Mouse (Mus musculus) macrophage (primary cell): ENCODE data around the gene Adgre5. TPM values are rescaled to one million over a fixed set of nuclear protein-coding genes. Genes with fewer than 3 reads are reported as not detected.

Experiments used
- H3K27ac ChIP-seq: fragments of 350-480 bp; formaldehyde crosslinking; 2 replicates; pipeline ENCODE4 v1.9.0; 2021
- H3K36me3 ChIP-seq: fragments of 350-480 bp; formaldehyde crosslinking; 2 replicates; pipeline ENCODE4 v1.9.0; 2021; ENCODE audit errors: inconsistent target
- H3K4me3 ChIP-seq: fragments of 350-480 bp; formaldehyde crosslinking; 2 replicates; pipeline ENCODE4 v1.9.0; 2021; ENCODE audit errors: inconsistent target
- H3K79me2 ChIP-seq: fragments of 350-480 bp; formaldehyde crosslinking; 2 replicates; pipeline ENCODE4 v1.9.0; 2021; ENCODE audit errors: inconsistent target
- WGBS: methylation state at CpG from one replicate; pipeline ENCODE4 v1.1.7; 2026; ENCODE audit warnings: inconsistent platforms; ENCODE audit not compliant: missing documents; 5-methylcytosine and 5-hydroxymethylcytosine counted together
- polyA plus RNA-seq: library from polyadenylated mRNA; stranded (reverse); fragments of 250-400 nt; gene quantifications from 3 replicates; pipeline ENCODE4 v1.2.4, GENCODE M21; 2018; ENCODE audit warnings: inconsistent platforms

Gene Adgre5
- polyA plus RNA-seq, 1 experiment from 2014 or later: 147 TPM

DNA sequence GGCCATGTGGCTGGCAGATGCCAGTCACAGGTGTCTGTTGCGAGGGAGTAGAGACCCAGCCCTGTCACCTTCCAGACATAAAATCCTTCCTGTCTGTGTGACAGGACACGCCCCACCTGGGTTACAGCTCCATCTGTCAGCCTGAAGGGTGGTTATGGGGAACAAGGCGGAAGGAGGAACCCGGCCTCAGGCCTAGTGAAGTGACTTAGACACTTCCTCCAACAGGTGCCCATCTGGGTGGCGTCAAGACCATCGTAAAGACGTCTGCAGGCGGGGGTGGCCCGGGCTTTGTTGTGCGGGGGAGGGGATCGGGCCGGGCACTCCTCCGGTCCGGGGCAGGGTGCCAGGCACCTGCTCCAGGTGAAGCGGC is 42.9 kb downstream of the Adgre5 start:
- Histone ChIP-seq H3K79me2 (peaks cover 55% of the 10 kb centered on the region), H3K36me3 (no peaks in the 10 kb centered on the region), H3K4me3 (peak overlapping the region; percentile 61), H3K27ac (peak overlapping the region; percentile 75)
- under 1% methylated on average over 10 of the region's 15 CpGs for WGBS

- H3K27ac ChIP-seq: peak overlapping the region; percentile 75
- peaks cover 61% of the 10 kb centered on the region for H3K79me2 ChIP-seq
- H3K36me3 ChIP-seq: no peaks in the 10 kb centered on the region; the same call in 1 of the 2 replicates
- WGBS: 8% methylated on average over 19 of the region's 19 CpGs
- peak overlapping the region; percentile 61 for H3K4me3 ChIP-seq
These were observed 43.5 kb downstream of the Adgre5 start for GRCm38 (mm10) chr8:83697374-83698220.

GRCm38 (mm10) chr8:83695351-83696106 is 45.6 kb downstream of the Adgre5 start:
- H3K79me2 ChIP-seq: peaks cover 82% of the 10 kb centered on the region
- peak overlapping the region; percentile 89 for H3K27ac ChIP-seq
- no peak overlapping the region for H3K4me3 ChIP-seq
- 40% methylated on average over 8 of the region's 17 CpGs for WGBS
- H3K36me3 ChIP-seq: peaks cover 20% of the 10 kb centered on the region

- 67% methylated on average over 10 of the region's 11 CpGs for WGBS
- peaks cover 30% of the 10 kb centered on the region for H3K36me3 ChIP-seq
- H3K79me2 ChIP-seq: peaks cover 92% of the 10 kb centered on the region
- H3K27ac ChIP-seq: peak overlapping the region; percentile 89
- no peak overlapping the region for H3K4me3 ChIP-seq
These were observed 46.6 kb downstream of the Adgre5 start for GRCm38 (mm10) chr8:83694369-83695160.

DNA sequence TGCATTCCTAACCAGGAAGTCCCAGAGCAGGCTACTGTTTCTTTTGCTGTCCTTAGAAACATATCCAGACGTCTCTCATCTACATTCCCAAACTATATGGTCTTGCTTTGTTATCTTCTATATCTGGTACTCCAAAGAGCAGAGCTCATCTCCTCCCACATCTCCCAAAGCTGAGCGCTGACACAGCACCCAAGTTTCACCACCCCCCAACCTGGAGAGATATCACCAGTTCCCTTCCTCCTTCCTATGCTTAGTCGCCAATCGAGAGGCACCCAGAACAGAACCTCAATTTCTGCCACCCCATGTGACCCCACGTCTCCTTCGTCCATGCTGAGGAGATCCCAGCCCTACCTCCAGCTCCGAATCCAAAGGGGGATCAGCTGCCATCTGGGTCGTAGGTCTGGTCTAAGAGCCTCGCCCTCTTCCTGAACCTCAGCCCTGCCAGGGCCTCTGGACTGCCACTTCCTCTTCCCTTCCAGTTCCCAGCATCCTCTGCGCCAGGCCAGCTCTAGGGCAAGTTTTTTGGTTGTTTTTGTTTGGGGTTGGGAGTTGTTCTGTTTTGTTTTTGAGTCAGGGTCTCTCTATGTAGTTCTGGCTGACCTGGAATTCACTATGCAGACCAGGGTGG is 47.4 kb downstream of the Adgre5 start:
- peak overlapping the region; percentile 89 for H3K27ac ChIP-seq
- 6% methylated on average over 10 of the region's 10 CpGs for WGBS
- peak overlapping the region; percentile 40 for H3K4me3 ChIP-seq

GRCm38 (mm10) chr8:83689264-83689663 is 51.9 kb downstream of the Adgre5 start:
- WGBS: 93% methylated on average over 6 of the region's 6 CpGs
- peaks cover 72% of the 10 kb centered on the region for H3K36me3 ChIP-seq
- H3K79me2 ChIP-seq: peaks cover 80% of the 10 kb centered on the region

More for the DNA sequence above, 47.4 kb downstream of the Adgre5 start:
- H3K79me2 ChIP-seq: peaks cover 98% of the 10 kb centered on the region
- H3K36me3 ChIP-seq: peaks cover 35% of the 10 kb centered on the region

GRCm38 (mm10) chr8:83684517-83684916 is 56.6 kb downstream of the Adgre5 start:
- Histone ChIP-seq H3K4me3 (no peak overlapping the region), H3K79me2 (peaks cover 33% of the 10 kb centered on the region; the same call in 1 of the 2 replicates), H3K36me3 (peaks cover 88% of the 10 kb centered on the region), H3K27ac (no peak overlapping the region)
- 95% methylated on average over 9 of the region's 9 CpGs for WGBS

More at GRCm38 (mm10) chr8:83689264-83689663, 51.9 kb downstream of the Adgre5 start:
- Histone ChIP-seq H3K27ac (no peak overlapping the region), H3K4me3 (no peak overlapping the region)

- no peak overlapping the region for H3K4me3 ChIP-seq
- peaks cover 99% of the 10 kb centered on the region for H3K36me3 ChIP-seq
These were observed 60.0 kb downstream of the Adgre5 start for GRCm38 (mm10) chr8:83681099-83681498.

GRCm38 (mm10) chr8:83680603-83681002 is 60.5 kb downstream of the Adgre5 start:
- Histone ChIP-seq H3K36me3 (peaks cover 99% of the 10 kb centered on the region), H3K79me2 (peaks cover 8% of the 10 kb centered on the region; the same call in 1 of the 2 replicates), H3K27ac (no peak overlapping the region), H3K4me3 (no peak overlapping the region)
- 90% methylated on average over 5 of the region's 5 CpGs for WGBS

More at GRCm38 (mm10) chr8:83681099-83681498, 60.0 kb downstream of the Adgre5 start:
- WGBS: 60% methylated on average over 6 of the region's 6 CpGs
- Histone ChIP-seq H3K27ac (no peak overlapping the region), H3K79me2 (peaks cover 13% of the 10 kb centered on the region; the same call in 1 of the 2 replicates)

DNA sequence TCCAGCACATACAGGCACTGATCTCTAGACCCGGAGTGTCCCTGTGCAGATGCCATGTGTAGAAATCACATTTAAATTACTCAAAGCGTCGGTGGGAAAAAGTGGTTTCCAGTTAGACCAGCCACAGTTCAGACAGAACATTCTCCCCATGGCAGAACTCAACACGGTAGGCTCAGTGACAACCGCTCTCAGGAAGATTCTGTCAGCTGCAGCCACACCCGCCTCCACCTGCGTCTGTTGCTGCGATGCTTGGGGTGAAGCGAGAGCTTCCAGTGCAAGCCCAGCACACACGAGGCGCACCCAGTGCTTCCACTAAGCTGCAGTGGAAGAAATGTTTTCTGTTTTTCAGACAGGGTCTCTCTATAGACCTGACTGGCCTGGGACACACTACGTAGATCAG is 61.3 kb downstream of the Adgre5 start:
- Histone ChIP-seq H3K4me3 (no peak overlapping the region), H3K36me3 (peaks cover 99% of the 10 kb centered on the region), H3K27ac (no peak overlapping the region), H3K79me2 (peaks cover 5% of the 10 kb centered on the region; the same call in 1 of the 2 replicates)
- 98% methylated on average over 12 of the region's 12 CpGs for WGBS

DNA sequence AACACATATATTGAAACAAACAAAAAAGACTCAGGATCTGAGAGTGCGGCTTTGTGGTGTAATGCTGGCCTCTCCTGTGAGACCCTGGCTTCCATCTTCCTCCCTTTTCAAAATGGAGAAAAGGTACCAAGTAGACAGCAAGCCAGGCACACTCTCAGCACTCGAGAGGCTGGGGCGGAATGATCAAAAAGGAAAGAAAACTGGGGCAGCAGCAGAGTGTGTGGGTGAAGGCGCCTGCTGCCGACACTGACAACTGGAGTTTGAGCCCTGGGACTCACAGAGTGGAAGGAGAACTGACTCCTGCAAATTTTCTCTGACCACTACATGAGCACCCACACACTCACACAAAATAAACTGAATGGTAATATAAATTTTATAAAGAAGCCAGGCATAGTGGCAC is 66.6 kb downstream of the Adgre5 start:
- 96% methylated on average over 5 of the region's 5 CpGs for WGBS
- H3K27ac ChIP-seq: no peak overlapping the region
- peaks cover 5% of the 10 kb centered on the region; the same call in 1 of the 2 replicates for H3K79me2 ChIP-seq
- no peak overlapping the region for H3K4me3 ChIP-seq
- H3K36me3 ChIP-seq: peaks cover 100% of the 10 kb centered on the region
